Mouse (Mus musculus) lung, postnatal 14 days (tissue): ENCODE results near the gene Pde8a.

Experiments
- DNase-seq: peaks from one replicate; pipeline ENCODE4 v3.0.0; 2021

Pde8a gene

DNA sequence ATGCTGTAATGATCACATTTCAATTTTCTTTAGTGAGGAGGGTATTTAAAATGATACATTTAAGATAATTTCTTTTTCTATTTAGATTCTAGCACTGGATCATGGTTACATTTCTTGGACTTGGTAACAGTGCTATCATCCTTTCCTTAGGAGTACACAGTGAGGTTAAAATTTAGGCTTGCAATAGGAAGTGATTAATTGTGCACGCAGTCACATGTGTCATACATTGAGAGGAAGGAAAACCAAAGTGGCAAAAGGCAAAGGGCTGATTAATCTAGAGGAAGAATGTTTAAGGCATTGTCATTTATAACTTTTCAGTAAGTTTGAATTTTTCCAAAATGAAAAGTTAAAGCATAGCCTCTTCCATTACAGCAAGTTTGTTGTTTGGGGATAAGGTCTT is 67.8 kb downstream of the Pde8a start:
- no peak for DNase-seq

DNA sequence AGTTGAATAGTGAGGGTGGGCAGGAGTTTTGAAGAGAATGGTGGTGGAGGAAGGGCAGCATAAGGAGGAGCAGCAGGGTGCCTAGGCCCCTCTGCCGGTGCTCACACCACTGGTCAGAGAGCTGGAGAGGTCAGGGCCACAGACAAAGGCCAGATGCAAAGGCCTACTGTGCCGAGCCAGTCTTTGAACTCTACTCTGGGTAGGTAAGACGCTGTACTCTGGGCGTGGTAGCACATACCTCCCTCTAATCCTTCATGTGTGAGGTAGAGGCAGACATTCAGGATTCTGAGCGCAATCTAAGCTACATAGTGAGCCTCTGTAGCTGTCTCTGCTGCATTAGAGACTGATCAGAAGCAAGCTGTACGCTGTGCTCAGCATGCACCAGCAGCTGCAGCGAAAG is 73.1 kb downstream of the Pde8a start:
- no peak for DNase-seq

- peak; percentile 18 for DNase-seq
These were observed 73.5 kb downstream of the Pde8a start for GRCm38 (mm10) chr7:81286946-81287345.

GRCm38 (mm10) chr7:81295169-81295568 is 81.8 kb downstream of the Pde8a start:
- DNase-seq, result no peak

GRCm38 (mm10) chr7:81298206-81298605 is 84.8 kb downstream of the Pde8a start:
- DNase-seq, result no peak

DNA sequence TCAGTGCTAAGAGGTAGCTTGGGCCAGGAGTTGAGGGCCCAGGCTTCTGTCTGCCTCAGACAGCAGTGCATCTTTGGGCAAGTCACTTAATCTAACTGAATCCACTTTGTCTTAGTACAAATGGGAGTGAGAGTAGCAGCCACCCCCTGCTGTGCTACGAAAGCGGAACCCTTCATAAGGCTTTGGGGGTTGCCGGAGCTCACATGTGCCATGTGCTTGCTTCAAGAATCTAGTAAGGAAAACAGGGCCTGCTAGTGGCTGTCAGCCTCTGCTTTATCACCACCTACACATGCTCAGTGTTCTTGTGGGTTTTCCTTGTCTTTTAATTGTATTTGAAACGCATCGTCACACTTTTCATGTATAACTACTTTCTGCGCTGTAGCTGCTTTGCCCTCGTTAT is 87.9 kb downstream of the Pde8a start:
- DNase-seq, result no peak

GRCm38 (mm10) chr7:81303682-81304081 is 90.3 kb downstream of the Pde8a start:
- peak; percentile 31 for DNase-seq

DNA sequence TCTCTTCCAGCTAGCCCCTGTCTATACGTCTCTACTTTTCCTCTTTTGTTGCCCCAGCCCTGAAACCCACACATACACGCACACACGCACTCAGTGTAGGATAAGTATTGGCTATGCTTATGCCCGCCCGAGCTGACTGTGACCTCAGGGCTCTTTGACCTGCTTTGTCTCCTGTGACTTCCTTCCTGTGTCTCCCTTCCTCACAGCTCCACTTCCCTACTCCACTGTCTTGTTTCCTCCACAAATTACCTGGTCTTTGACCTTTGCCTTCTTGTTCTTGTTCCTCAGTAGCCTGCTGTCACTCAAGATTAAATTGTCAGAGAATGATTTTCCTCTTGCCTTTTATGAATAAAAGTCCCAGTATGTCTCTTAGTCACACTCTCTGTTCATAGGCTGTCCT is 90.7 kb downstream of the Pde8a start:
- no peak for DNase-seq

- no peak for DNase-seq
These were observed 91.3 kb downstream of the Pde8a start for GRCm38 (mm10) chr7:81304675-81305074.

DNA sequence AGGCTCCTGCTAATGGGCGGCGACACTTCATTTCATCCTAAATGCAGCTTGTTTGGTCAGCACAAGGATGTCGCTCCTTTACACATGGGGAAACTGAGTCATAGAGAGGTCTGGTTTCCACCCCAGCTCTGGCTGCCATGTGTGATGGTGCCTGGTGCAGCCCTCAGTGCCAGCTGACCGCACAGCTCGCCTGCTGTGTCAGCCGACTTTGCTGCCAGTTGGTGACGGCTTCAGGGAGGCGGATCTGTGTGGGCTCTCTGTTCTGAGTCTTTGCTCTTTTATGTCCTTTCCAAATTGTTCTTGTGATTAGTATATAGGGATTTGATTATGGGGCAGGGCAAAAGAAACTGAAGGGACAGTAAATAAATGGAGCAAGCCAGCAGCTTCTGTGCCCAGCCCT is 94.3 kb downstream of the Pde8a start:
- DNase-seq, result no peak

- no peak for DNase-seq
These were observed 95.9 kb downstream of the Pde8a start for GRCm38 (mm10) chr7:81309247-81309646.

DNA sequence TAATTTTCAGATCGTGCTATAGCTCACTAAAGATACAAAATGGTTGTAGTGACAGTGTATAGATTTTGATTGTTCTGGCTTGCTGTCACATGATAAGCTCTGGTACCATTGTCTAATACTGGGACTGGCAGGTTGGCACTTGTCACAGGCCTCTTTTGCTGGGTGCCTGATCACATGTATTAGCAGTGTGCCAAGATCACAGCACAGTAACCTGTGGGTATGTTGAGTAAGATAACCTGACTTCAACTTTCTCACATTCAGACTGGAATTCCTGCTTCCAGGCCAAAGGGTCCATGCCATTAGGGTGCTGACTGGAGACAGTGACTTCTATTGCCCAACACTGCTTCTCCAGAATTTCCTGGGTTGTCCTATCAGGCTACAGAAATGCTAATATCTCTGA is 97.7 kb downstream of the Pde8a start:
- no peak for DNase-seq

GRCm38 (mm10) chr7:81311581-81311980 is 98.2 kb downstream of the Pde8a start:
- DNase-seq, result no peak

DNA sequence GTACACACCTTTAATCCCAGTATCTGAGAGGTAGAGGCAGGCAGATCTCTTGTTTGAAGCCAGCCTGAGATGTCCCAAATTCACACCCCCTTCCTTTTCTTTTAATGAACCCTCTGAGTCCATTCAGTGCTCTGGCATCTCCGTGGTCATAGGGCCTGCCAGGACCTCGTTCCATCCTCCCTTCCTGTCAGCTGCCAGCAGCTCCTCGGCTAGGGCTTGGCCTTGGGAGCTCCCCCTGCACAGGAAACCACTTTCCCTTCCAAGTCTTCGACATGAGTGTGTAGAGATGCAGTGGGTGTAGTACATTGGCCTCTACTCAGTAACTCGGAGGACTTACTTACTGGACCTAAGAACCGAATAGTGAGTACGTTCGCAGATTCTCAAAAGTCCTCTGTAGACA is 102.2 kb downstream of the Pde8a start:
- peak; percentile 14 for DNase-seq

DNA sequence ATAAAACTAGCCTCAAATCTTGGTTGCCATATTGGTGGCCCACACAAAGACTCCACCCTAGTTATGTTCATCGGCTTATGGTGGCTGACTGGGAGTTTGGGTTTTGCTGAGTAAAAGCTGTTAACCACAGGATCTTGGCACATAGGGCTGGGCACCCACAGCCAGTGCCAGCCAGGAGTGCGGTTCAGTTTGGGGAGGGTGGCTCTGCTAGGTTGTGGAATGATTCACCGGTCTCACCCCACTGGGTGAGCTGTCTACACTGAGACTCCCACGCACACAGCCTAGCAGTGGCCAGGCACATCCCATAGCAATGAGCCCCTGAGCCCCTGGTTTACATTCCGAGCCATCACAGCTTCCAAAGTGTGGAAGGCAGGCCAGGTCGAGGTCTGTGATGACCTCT is 106.4 kb downstream of the Pde8a start:
- no peak for DNase-seq

GRCm38 (mm10) chr7:81321776-81322175 is 108.4 kb downstream of the Pde8a start:
- DNase-seq, result no peak

DNA sequence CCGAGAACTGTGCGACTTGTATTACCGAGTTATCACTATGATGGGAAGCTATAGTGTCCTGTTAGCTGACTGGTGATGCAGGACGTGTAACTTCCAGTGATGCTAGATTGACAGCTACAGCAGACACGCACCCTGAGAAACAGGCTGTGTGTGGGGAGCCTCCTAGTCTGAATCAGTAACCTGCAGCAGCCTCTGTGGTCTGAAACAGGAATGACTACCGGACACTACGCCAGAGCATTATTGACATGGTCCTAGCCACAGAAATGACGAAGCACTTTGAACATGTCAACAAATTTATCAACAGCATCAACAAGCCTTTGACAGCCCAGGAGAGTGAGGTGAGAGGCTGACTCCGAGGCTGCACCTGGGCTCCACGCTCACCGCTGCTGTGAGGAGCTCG is 112.6 kb downstream of the Pde8a start:
- DNase-seq, result no peak

DNA sequence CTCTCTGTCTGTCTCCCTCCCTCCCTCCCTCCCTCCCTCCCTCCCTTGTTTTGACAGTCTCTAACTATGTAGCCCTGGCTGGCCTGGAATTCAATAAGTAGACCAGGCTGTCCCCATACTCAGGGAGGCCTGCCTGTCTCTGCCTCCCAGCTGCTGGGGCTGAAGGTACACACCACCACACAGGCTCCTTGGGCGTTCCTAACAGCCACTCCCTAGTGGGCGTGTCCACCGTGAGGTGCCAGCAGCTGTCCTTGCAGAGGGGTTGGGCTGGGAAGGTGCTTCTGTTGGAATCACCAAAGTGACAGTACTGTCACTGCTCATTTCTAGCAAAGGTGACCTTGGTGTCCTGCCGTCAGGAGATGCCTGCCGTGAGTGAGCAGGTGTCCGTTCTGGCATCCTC is 113.5 kb downstream of the Pde8a start:
- DNase-seq, result no peak

GRCm38 (mm10) chr7:81327661-81328060 is 114.3 kb downstream of the Pde8a start:
- no peak for DNase-seq

DNA sequence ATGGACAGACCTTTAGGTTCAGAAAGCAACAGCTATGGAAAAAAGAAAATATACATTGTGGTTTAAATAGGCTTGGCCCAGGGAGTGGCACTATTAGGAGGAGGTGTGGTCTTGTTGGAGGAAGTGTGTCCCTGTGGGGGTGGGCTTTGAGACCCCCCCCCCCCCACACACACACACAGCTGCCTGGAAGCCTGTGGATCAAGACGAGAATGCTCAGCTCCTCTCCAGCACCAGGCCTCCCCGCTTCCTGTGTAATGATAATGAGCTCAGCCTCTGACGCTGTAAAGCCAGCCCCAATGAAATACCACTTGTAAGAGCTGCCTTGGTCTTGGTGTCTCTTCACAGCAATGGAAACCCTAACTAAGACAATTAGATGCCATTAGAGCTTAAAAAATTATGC is 117.4 kb downstream of the Pde8a start:
- DNase-seq, result no peak

DNA sequence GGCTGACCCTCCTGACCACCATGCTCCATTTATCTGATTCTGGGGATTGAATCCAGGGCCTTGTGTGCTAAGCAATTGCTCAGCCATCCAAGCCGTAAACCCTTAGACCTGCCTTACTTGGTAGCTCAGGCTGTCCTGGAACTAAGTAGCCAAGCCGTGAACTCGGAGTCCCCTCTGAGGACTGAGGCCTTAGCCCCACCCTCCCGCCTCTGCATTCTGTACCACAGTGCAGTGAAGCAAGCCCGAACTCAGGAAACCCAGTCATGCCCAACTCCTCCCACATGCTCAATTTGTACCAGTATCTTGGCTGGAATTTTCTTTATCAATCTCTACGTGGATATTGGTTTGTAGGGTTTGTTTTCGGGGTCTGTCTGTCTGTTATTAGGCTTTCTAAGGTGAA is 118.5 kb downstream of the Pde8a start:
- DNase-seq, result no peak

DNA sequence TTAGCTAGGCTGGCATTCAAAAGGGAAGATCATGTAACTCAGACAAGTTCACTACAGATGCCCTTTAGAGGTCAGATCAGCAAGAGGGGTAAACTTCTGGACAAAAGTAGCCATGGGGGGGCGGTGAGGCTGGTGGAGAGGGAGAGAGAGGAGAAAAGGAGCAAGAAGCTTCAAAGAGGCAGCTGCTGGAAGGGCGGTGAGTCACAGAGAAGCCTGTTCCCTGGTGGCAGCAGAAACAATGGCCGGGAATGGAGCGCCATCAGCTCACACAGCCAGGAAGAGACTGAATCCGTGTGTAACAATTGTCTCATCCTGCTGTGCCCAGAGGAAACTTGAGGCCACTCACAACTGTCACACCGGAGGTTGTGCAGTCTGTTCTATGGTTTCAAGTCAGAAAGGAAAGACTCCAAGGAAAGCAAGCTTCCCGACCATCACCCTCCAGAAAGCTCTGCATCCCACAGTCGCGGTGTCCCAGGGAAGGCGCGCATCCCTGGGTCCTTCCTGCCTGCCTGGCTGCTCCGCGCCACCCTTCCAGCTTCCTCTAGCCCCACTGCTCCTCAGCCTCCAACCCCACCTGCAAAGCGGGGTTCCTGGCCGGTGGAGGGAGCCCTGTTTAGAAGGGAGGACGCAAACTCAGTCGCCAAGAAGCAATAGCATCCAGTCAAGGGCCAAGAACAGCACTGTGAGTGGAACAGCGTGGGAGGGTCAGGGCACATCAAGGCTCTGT is 122.5 kb downstream of the Pde8a start:
- peak; percentile 27 for DNase-seq

DNA sequence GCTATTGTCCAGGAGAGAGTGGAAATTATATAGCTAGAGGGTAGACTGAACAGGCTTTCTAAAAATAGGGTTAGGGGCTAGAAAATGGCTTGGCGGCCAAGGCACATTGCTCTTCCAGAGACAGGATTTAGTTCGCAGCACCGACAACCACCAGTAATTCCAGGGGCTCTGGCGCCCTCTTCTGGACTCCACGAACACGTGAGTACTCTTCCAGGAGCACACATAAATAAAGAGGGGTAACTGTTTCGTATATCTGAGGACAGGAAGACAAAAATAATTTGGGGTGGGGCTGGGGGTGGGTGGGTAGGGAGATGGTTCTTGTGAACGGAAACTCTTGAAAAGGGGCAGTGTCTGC is 123.0 kb downstream of the Pde8a start:
- peak; percentile 67 for DNase-seq

- no peak for DNase-seq
These were observed 124.6 kb downstream of the Pde8a start for GRCm38 (mm10) chr7:81337785-81338521.

- DNase-seq, result no peak
These were observed 125.1 kb downstream of the Pde8a start for GRCm38 (mm10) chr7:81338522-81338873.
